In the genomic region with DNA sequence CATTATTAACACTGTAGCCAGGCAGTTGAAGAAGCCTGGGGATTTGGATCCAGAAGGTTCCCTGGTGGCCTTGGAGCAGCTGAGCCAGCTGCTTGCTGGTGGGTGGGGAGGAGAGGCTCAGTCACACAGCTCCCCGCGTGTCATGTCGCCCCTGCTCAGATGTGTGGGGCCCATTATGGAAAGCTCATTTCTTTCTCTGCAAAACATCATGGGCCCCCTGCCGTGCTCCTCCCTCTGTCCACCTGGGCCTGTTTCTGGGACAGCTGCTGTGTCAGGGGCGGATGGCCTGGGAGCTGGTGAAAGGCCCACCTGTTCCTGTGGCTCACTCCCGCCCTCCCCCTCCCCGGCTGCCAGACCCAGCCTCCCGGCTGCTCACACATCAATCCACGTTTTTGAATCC, we compare ENCODE assay signal across 12 mouse cellular contexts. TPM values are rescaled to one million over a fixed set of nuclear protein-coding genes. Genes with fewer than 3 reads are reported as not detected.
DNase-seq lines count a peak whose midpoint lies in the region; ATAC-seq and TF ChIP-seq lines count a peak whose summit lies in the region.
"Had no signal": no experiment of that assay in that cellular context is flagged by ENCODE, and none has a peak within 500 bp of the region (broad histone marks: within the 10 kb centered on the region; RNA-seq: fewer than 3 reads in every experiment).

No protein-coding gene starts in this region.

- 0 out of 2 replicates have a peak overlapping the region, but pooled peaks have one; percentile 11 for H3K27ac ChIP-seq in midbrain, embryonic 12.5 days (replicated peaks)
- no peak overlapping the region for H3K27ac ChIP-seq in midbrain, embryonic 11.5 days (ENCODE audit: low read depth, low read length)
- no peak overlapping the region for H3K27ac ChIP-seq in midbrain, postnatal 0 days (ENCODE audit: low read depth, low read length)
- H3K27ac ChIP-seq in kidney, embryonic 15.5 days = no peak overlapping the region

- H3K9me3 ChIP-seq in midbrain, embryonic 12.5 days = no peaks in the 10 kb centered on the region
- H3K9me3 ChIP-seq in midbrain, embryonic 11.5 days (ENCODE audit: control insufficient read depth, low read length) = no peaks in the 10 kb centered on the region
- H3K9me3 ChIP-seq in midbrain, postnatal 0 days (ENCODE audit: low read length) = no peaks in the 10 kb centered on the region
- H3K9me3 ChIP-seq in kidney, embryonic 15.5 days (replicated peaks) = no peaks in the 10 kb centered on the region

- no peak overlapping the region for H3K9ac ChIP-seq in midbrain, embryonic 12.5 days (replicated peaks)
- no peak overlapping the region for H3K9ac ChIP-seq in midbrain, embryonic 11.5 days (ENCODE audit: low read length)
- no peak overlapping the region for H3K9ac ChIP-seq in midbrain, postnatal 0 days (replicated peaks; ENCODE audit: low read length, poor library complexity, severe bottlenecking)
- H3K9ac ChIP-seq in kidney, embryonic 15.5 days = no peak overlapping the region

- H3K4me2 ChIP-seq in midbrain, embryonic 12.5 days (replicated peaks) = no peak overlapping the region
- H3K4me2 ChIP-seq in midbrain, embryonic 11.5 days = no peak overlapping the region
- no peak overlapping the region for H3K4me2 ChIP-seq in midbrain, postnatal 0 days (ENCODE audit: low read depth, low read length, poor library complexity, severe bottlenecking)
- no peak overlapping the region for H3K4me2 ChIP-seq in kidney, embryonic 15.5 days

- H3K36me3 ChIP-seq in midbrain, embryonic 12.5 days = no peaks in the 10 kb centered on the region
- no peaks in the 10 kb centered on the region for H3K36me3 ChIP-seq in midbrain, embryonic 11.5 days (ENCODE audit: control insufficient read depth, insufficient read depth, low read length)
- no peaks in the 10 kb centered on the region for H3K36me3 ChIP-seq in midbrain, postnatal 0 days (ENCODE audit: insufficient read depth, low read length)
- H3K36me3 ChIP-seq in kidney, embryonic 15.5 days = no peaks in the 10 kb centered on the region

- peaks cover 41% of the 10 kb centered on the region for H3K4me1 ChIP-seq in midbrain, embryonic 12.5 days
- peaks cover 15% of the 10 kb centered on the region for H3K4me1 ChIP-seq in midbrain, embryonic 11.5 days (ENCODE audit: control insufficient read depth, insufficient read depth, low read length)
- peaks cover 22% of the 10 kb centered on the region; the same call in 1 of the 2 replicates for H3K4me1 ChIP-seq in midbrain, postnatal 0 days (ENCODE audit: insufficient read depth, low read length)
- peaks cover 6% of the 10 kb centered on the region for H3K4me1 ChIP-seq in kidney, embryonic 15.5 days

- peak; percentile 14; the same call in 1 of the 2 replicates for ATAC-seq in midbrain, embryonic 12.5 days (ENCODE audit: low FRiP score, low read depth)
- ATAC-seq in midbrain, embryonic 11.5 days (ENCODE audit: low FRiP score) = no peak; the same call in 1 of the 2 replicates
- no peak for ATAC-seq in midbrain, postnatal 0 days (ENCODE audit: low FRiP score)
- ATAC-seq in kidney, embryonic 15.5 days (replicated peaks; ENCODE audit: low FRiP score) = no peak

- peak; percentile 65 to 68 for DNase-seq in cerebellum, postnatal 10 days
- no peak for DNase-seq in cerebellum, adult 11 months
- no peak for DNase-seq in midbrain, embryonic 11.5 days (ENCODE audit: low spot score, missing footprints)
- DNase-seq in midbrain, postnatal 0 days (ENCODE audit: low spot score) = peak; percentile 33
- DNase-seq in ovary, postnatal 14 days (ENCODE audit: low spot score) = no peak
- DNase-seq in embryo, embryonic 9.5 days (ENCODE audit: extremely low spot score) = no peak
- DNase-seq: adrenal gland, postnatal 10 days; lung, adult 18-20 months; right cerebral cortex, postnatal 4 days had no signal

- no peak overlapping the region for H3K4me3 ChIP-seq in midbrain, embryonic 12.5 days
- no peak overlapping the region for H3K4me3 ChIP-seq in midbrain, embryonic 11.5 days (ENCODE audit: low read depth, low read length)
- H3K4me3 ChIP-seq in midbrain, postnatal 0 days (ENCODE audit: low read depth, low read length) = no peak overlapping the region
- no peak overlapping the region for H3K4me3 ChIP-seq in kidney, embryonic 15.5 days (replicated peaks)

- H3K27me3 ChIP-seq in midbrain, embryonic 12.5 days = peaks cover 14% of the 10 kb centered on the region; the same call in 1 of the 2 replicates
- H3K27me3 ChIP-seq in midbrain, embryonic 11.5 days (ENCODE audit: control insufficient read depth, insufficient read depth, low read length) = no peaks in the 10 kb centered on the region
- no peaks in the 10 kb centered on the region for H3K27me3 ChIP-seq in midbrain, postnatal 0 days (ENCODE audit: insufficient read depth, low read length)
- peaks cover 21% of the 10 kb centered on the region for H3K27me3 ChIP-seq in kidney, embryonic 15.5 days

- no peak for TF ChIP-seq CTCF in midbrain, postnatal 0 days (IDR thresholded peaks at IDR 0.05)

- 37% methylated on average over 9 of the region's 9 CpGs for WGBS in midbrain, embryonic 12.5 days
- 49% methylated on average over 9 of the region's 9 CpGs for WGBS in midbrain, embryonic 11.5 days
- WGBS in midbrain, postnatal 0 days = 37% methylated on average over 9 of the region's 9 CpGs
- 60% methylated on average over 9 of the region's 9 CpGs for WGBS in kidney, embryonic 15.5 days

RNA-seq across cellular contexts. Expression of gene Rgs16, which starts 7.0 kb away (rescaled TPM):
- 46.3 and 53.3 TPM in 2 replicates for polyA plus RNA-seq in midbrain, embryonic 12.5 days (2016; fragmentation: Nextera tagmentation; extraction: Ambion mirVana)
- 20.3 and 21.6 TPM in 2 replicates for polyA plus RNA-seq in midbrain, embryonic 11.5 days (2014; fragmentation: Nextera tagmentation; extraction: Ambion mirVana)
- total RNA-seq in midbrain, postnatal 0 days (2014; rRNA removed) = 7.2 and 7.6 TPM in 2 replicates
- 9.7 and 10.7 TPM in 2 replicates for polyA plus RNA-seq in midbrain, postnatal 0 days (2015; fragmentation: Nextera tagmentation; extraction: Ambion mirVana)
- polyA plus RNA-seq in kidney, embryonic 15.5 days (2015; fragmentation: Nextera tagmentation; extraction: Ambion mirVana) = 4.7 and 4.9 TPM in 2 replicates
- total RNA-seq: granulocyte monocyte progenitor cell, adult 5-6 weeks had no signal

RNA-seq across cellular contexts. Expression of gene Rnasel, which starts 16.0 kb away (rescaled TPM):
- polyA plus RNA-seq in midbrain, embryonic 12.5 days (2016; fragmentation: Nextera tagmentation; extraction: Ambion mirVana) = 42.1 and 42.9 TPM in 2 replicates
- 27.5 and 28.3 TPM in 2 replicates for polyA plus RNA-seq in midbrain, embryonic 11.5 days (2014; fragmentation: Nextera tagmentation; extraction: Ambion mirVana)
- total RNA-seq in midbrain, postnatal 0 days (2014; rRNA removed) = 22.1 and 29.3 TPM in 2 replicates
- 15.7 and 17.4 TPM in 2 replicates for polyA plus RNA-seq in midbrain, postnatal 0 days (2015; fragmentation: Nextera tagmentation; extraction: Ambion mirVana)
- 10.4 and 11.6 TPM in 2 replicates for polyA plus RNA-seq in kidney, embryonic 15.5 days (2015; fragmentation: Nextera tagmentation; extraction: Ambion mirVana)

Comparison
In these comparisons a context has a peak if more than half of its experiments do, and no peak if none do; other contexts are left out.
1. DNase-seq: peak in cerebellum, postnatal 10 days (2 of 2) and midbrain, postnatal 0 days (single experiment); none in cerebellum, adult 11 months (single experiment), midbrain, embryonic 11.5 days (single experiment), ovary, postnatal 14 days (single experiment) and embryo, embryonic 9.5 days (single experiment).